Mouse (Mus musculus) cerebellum, postnatal 14 days (tissue): ENCODE results near the gene Tnfsf13.
"Not testable (repeated sequence)": the region's sequence is repeated elsewhere in the genome, so short reads cannot be mapped to it uniquely, and the experiment has no call there.

Experiments used
- DNase-seq, 2 experiments: peaks; one replicate each; pipeline ENCODE4 v3.0.0; 2021; ENCODE audit warnings: mixed read lengths in 2 of 2

Gene Tnfsf13

GRCm38 (mm10) chr11:69685526-69686148 is at the start of gene Tnfsf13:
Tnfsf13 (minus strand) TSS chr11:69685784.
- peak; percentile 79 to 85 for DNase-seq

- DNase-seq, result not testable (repeated sequence)
These were observed 45.8 kb upstream of the Tnfsf13 start for GRCm38 (mm10) chr11:69731408-69731807.

GRCm38 (mm10) chr11:69729063-69729462 is 43.5 kb upstream of the Tnfsf13 start:
- peak; percentile 60 to 82 for DNase-seq

GRCm38 (mm10) chr11:69725951-69726350 is 40.4 kb upstream of the Tnfsf13 start:
- DNase-seq, result no peak

GRCm38 (mm10) chr11:69723074-69723473 is 37.5 kb upstream of the Tnfsf13 start:
- no peak for DNase-seq

- no peak for DNase-seq
These were observed 35.3 kb upstream of the Tnfsf13 start for GRCm38 (mm10) chr11:69720852-69721251.

GRCm38 (mm10) chr11:69719423-69719822 is 33.8 kb upstream of the Tnfsf13 start:
- no peak for DNase-seq

- no peak for DNase-seq
These were observed 33.1 kb upstream of the Tnfsf13 start for GRCm38 (mm10) chr11:69718661-69719060.

- no peak for DNase-seq
These were observed 31.4 kb upstream of the Tnfsf13 start for GRCm38 (mm10) chr11:69716953-69717352.

GRCm38 (mm10) chr11:69715929-69716328 is 30.3 kb upstream of the Tnfsf13 start:
- DNase-seq, result no peak

GRCm38 (mm10) chr11:69715482-69715881 is 29.9 kb upstream of the Tnfsf13 start:
- DNase-seq, result peak; percentile 34 to 70

- DNase-seq, result no peak
These were observed 29.2 kb upstream of the Tnfsf13 start for GRCm38 (mm10) chr11:69714636-69715329.

GRCm38 (mm10) chr11:69712954-69713672 is 27.5 kb upstream of the Tnfsf13 start:
- DNase-seq, result no peak

GRCm38 (mm10) chr11:69711082-69711481 is 25.5 kb upstream of the Tnfsf13 start:
- DNase-seq, result no peak

GRCm38 (mm10) chr11:69710470-69710869 is 24.9 kb upstream of the Tnfsf13 start:
- DNase-seq, result no peak

GRCm38 (mm10) chr11:69709554-69710446 is 24.2 kb upstream of the Tnfsf13 start:
- peak in 1 of 2 experiments; percentile 31 for DNase-seq

- peak in 1 of 2 experiments; percentile 35 for DNase-seq
These were observed 23.2 kb upstream of the Tnfsf13 start for GRCm38 (mm10) chr11:69708614-69709265.

- DNase-seq, result no peak
These were observed 22.3 kb upstream of the Tnfsf13 start for GRCm38 (mm10) chr11:69707873-69708381.

- DNase-seq, result peak in 1 of 2 experiments; percentile 22
These were observed 21.9 kb upstream of the Tnfsf13 start for GRCm38 (mm10) chr11:69707480-69707847.

GRCm38 (mm10) chr11:69706775-69707479 is 21.3 kb upstream of the Tnfsf13 start:
- DNase-seq, result peak; percentile 99

GRCm38 (mm10) chr11:69704613-69705010 is 19.0 kb upstream of the Tnfsf13 start:
- no peak for DNase-seq
